Mouse (Mus musculus): ENCODE results near the gene Map2k2. TPM values are rescaled to one million over a fixed set of nuclear protein-coding genes. Genes with fewer than 3 reads are reported as not detected.

The Map2k2 gene
- total RNA-seq, 2 experiments from 2014 or later, result 50.2 to 111 TPM

GRCm38 (mm10) chr10:81092465-81093250 lies 13.1 kb upstream of the Map2k2 start:
- ATAC-seq (replicated peaks; ENCODE audit: low FRiP score, low TSS enrichment, poor library complexity, severe bottlenecking), result peak; percentile 55

DNA sequence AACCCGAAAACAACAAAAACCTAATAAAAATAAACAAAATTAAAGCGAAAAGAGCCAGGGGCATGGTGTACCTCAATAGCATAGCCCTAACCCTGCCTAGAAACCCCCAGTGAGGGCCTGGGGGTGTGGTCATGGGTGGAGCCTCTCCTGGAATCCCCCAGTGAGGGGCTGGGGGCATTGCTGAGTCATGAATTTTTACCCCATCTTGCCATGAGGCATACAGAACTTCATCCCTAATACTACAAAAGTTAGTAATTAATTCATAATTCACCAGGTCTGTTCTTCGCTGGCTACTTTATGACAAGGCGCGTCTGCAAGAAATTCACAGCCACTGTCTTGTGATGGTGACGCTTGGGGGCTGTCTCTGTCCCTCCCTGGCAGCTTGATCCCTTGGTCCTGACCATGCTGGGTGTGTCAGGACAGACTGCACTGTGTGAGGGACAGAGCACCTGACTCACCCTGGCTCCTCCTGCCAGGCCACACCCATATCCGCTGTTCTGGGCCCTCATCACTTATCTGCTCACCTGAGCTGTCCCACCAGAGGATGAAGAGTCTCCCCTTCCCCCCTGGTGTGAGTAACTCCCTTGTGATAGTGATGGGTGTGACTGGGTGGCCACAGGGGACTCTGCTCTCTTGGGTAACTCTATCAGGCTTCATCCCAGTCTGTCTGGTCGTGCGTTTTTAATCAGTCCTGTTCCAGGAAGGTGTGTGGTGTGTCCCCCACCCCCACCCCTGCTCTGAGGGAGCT lies 10.6 kb upstream of the Map2k2 start:
- peak; percentile 34; the same call in 1 of the 2 replicates for ATAC-seq (replicated peaks; ENCODE audit: low FRiP score, low TSS enrichment, poor library complexity, severe bottlenecking)

GRCm38 (mm10) chr10:81106113-81106721 lies 502 bp downstream of the Map2k2 start:
- peak; percentile 73 for ATAC-seq (replicated peaks; ENCODE audit: low FRiP score, low TSS enrichment, poor library complexity, severe bottlenecking)

DNA sequence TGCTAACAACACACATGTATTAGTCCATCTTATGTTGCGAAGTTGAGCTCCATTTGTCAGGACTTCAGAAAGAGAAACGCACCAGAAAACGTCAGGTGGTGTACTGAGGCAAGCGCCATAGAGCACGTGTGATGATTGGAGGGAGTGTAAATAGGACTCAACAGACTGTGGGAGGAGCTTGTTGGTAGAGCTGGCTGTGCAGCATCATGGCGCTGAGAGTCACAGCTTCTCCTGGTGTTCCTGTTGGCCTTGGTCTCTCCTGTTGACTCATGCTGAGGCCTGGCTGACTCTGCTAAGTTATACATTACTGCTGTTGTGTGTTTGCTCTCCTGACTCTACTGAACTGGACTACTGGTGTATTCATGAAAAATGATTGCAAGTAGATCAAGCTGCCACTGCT lies 7.2 kb downstream of the Map2k2 start:
- no peak for ATAC-seq (replicated peaks; ENCODE audit: low FRiP score, low TSS enrichment, poor library complexity, severe bottlenecking)

GRCm38 (mm10) chr10:81119625-81120024 lies 13.9 kb downstream of the Map2k2 start:
- no peak for ATAC-seq (replicated peaks; ENCODE audit: low FRiP score, low TSS enrichment, poor library complexity, severe bottlenecking)

- ATAC-seq (replicated peaks; ENCODE audit: low FRiP score, low TSS enrichment, poor library complexity, severe bottlenecking), result no peak
Measured at GRCm38 (mm10) chr10:81120650-81121049, 14.9 kb downstream of the Map2k2 start.

DNA sequence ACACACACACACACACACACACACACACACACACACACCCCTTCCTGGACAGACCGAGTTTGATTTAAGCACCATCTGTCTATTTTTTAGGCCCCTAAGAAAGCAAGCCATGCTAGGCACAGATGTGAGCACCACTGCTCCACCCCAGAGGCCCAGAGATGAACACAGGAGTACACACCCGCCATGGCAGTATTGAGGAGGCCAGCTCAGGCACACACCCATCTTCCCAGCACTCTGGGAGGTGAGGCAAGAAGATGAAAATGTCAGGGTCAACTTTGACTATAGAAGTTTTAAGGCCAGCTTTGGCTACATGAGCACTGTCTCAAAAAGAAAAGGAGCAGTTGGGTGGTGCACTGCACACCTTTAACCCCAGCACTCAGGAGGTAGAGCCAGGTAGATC lies 17.2 kb downstream of the Map2k2 start:
- no peak for ATAC-seq (replicated peaks; ENCODE audit: low FRiP score, low TSS enrichment, poor library complexity, severe bottlenecking)

GRCm38 (mm10) chr10:81123500-81123899 lies 17.8 kb downstream of the Map2k2 start:
- no peak for ATAC-seq (replicated peaks; ENCODE audit: low FRiP score, low TSS enrichment, poor library complexity, severe bottlenecking)

- peak; percentile 32 for ATAC-seq (replicated peaks; ENCODE audit: low FRiP score, low TSS enrichment, poor library complexity, severe bottlenecking)
Measured at GRCm38 (mm10) chr10:81134181-81134587, 28.5 kb downstream of the Map2k2 start.

GRCm38 (mm10) chr10:81134966-81135681 lies 29.4 kb downstream of the Map2k2 start, which contains the start of gene Zbtb7a:
Gene Zbtb7a (plus strand): TSS chr10:81135220.
- ATAC-seq (replicated peaks; ENCODE audit: low FRiP score, low TSS enrichment, poor library complexity, severe bottlenecking), result peak; percentile 34

GRCm38 (mm10) chr10:81135831-81136705 lies 30.4 kb downstream of the Map2k2 start:
- peak; percentile 36 for ATAC-seq (replicated peaks; ENCODE audit: low FRiP score, low TSS enrichment, poor library complexity, severe bottlenecking)

DNA sequence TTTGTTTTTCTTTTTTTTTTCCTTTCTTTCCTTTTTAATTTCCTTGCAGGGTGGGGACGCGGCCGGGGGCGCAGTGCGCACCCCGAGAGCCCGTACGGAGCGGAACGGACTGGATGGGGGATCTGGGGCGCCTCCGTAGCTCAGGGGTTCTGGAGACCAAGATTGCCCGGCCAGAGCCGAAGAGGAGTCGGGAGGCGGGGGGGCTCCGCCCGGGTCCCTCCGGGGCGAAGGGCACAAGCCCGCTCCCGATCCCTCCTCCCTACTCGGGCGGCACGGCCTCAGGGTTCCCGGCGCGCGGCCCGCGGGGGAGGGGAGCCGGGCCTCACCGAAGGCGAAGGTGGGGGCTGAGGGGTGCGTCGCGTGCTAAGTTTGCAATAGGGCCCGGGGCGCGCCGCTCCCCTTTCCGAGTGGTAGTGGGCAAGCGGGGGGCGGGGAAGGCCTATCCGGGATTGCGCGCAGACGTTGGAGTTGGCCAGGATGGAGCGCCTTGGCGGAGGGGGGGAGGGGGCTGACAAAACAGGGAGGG lies 31.1 kb downstream of the Map2k2 start:
- ATAC-seq (replicated peaks; ENCODE audit: low FRiP score, low TSS enrichment, poor library complexity, severe bottlenecking), result no peak

DNA sequence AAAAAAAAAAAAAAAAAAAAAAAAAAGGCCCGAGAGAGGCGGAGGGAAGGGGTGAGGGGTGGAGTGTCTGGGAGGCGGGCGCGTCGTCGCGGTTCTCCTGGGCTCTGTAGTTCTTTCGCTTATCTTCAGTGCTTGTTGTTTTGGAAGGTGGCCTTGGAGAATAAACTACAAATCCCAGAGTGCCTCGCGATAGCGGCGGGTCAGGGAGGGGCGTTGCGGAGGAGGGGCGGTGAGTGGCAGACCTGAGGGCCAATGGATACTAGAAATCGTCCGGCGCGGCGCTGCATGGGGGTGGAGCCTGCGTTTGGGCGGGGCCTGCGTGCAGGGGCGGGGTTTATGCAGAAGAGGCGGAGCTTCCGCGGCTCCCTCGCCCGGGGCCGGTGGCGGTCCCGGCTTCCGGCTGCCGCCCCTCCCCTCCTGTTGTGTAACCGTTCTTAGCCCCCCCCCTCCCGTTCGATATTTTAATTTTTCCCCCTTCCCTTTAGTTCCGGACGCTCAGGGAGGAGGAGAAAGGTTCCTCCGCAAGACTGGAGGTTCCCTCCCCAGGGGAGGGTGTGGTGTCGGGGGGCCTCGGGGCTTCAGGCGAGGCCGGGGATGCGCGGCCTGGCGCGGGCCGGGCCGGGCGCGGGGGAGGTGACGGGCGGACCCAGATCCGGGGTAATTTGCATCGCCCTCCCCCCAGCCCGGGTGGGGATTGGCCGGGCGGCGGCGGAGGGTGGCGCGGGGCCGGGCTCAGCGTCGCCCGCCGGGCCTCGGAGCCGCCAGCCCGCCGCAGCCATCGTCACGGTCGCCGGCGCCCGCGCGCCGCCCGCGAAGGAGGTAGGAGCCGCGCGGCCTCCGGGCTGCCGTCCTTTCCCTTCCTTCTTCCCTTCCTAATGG lies 31.8 kb downstream of the Map2k2 start:
- ATAC-seq (replicated peaks; ENCODE audit: low FRiP score, low TSS enrichment, poor library complexity, severe bottlenecking), result peak; percentile 69

GRCm38 (mm10) chr10:81138131-81138782 lies 32.5 kb downstream of the Map2k2 start:
- no peak for ATAC-seq (replicated peaks; ENCODE audit: low FRiP score, low TSS enrichment, poor library complexity, severe bottlenecking)

DNA sequence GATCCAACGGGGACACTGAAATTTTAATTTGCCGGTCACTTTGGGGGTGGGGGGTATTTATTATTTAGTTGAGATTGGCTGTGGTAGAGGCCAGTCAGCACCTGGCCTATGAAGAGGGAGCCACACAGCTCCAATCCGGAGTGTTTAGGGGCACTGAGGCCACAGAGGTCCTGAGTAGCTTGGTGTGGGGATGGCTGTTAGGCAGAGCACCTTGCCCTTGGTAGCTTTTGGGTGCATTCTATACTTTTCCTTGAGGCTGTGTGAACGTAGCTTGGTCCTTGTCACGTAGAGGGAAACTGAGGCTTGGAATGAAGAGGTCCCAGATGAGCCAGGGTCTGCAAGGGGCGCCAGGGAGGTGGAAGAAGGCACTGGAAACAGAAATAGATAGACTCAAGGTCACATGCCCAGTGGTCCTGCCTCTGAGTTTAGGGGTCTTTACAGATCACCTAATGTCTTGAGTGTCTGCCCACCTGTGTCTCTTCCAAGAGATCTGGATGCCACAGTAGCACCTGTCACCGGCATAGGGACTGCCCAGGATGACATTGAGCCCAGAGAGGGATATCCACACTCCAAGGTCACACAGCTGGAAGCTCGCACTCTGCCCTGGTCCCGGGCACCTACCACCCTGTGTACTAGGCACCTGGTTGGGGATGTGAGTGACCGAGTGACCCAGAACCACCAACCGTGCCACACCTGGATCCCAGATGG lies 33.3 kb downstream of the Map2k2 start:
- ATAC-seq (replicated peaks; ENCODE audit: low FRiP score, low TSS enrichment, poor library complexity, severe bottlenecking), result no peak

GRCm38 (mm10) chr10:81139529-81139846 lies 33.8 kb downstream of the Map2k2 start:
- no peak for ATAC-seq (replicated peaks; ENCODE audit: low FRiP score, low TSS enrichment, poor library complexity, severe bottlenecking)

DNA sequence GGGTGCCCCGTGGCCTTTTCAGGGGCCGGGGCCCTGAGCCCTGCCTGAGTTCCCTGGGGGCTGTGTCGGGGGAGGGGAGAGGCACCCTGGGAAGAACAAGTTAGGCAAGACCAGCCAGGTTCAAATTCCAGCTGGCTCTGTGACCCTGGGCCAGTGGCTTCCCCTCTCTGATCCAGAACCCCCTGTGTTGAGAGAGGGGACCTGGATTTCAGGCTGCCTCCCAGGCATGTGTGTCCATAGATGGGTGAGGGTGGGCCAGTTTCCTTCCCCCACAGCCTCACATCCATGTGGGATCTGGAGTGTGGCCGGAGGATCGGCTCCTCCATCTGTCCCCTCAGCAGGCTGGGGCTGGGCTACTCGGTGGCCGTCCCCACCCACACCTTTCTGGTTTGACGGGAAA lies 34.3 kb downstream of the Map2k2 start:
- ATAC-seq (replicated peaks; ENCODE audit: low FRiP score, low TSS enrichment, poor library complexity, severe bottlenecking), result no peak

All from megakaryocyte-erythroid progenitor cell, adult 5-6 weeks (primary cell).